19 mouse cellular contexts compared by ENCODE assay signal in genomic region chr1:79614456-79614855, GRCm38 (mm10). TPM values are rescaled to one million over a fixed set of nuclear protein-coding genes. Genes with fewer than 3 reads are reported as not detected.
DNase-seq lines count a peak whose midpoint lies in the region; TF ChIP-seq lines count a peak whose summit lies in the region.
"Had no signal": no experiment of that assay in that cellular context is flagged by ENCODE, and none has a peak within 500 bp of the region (broad histone marks: within the 10 kb centered on the region; RNA-seq: fewer than 3 reads in every experiment).

No protein-coding gene starts in this region.

- no peak overlapping the region for H3K4me3 ChIP-seq in layer of hippocampus, adult 2 months
- H3K4me3 ChIP-seq: embryonic facial prominence, embryonic 15.5 days; gastrocnemius, adult 2 months; heart, embryonic 13.5 days had no signal

- peak; percentile 29 for TF ChIP-seq CTCF in layer of hippocampus, adult 2 months (conservative IDR thresholded peaks at IDR 0.05)

- DNase-seq in layer of hippocampus, adult 2 months (ENCODE audit: low spot score in 2 of 2), result no peak
- no peak for DNase-seq in layer of hippocampus, adult 18-20 months (ENCODE audit: low spot score in 2 of 2)
- peak; percentile 47 for DNase-seq in A20 (ENCODE audit: low read depth, low spot score)
- DNase-seq in ES-CJ7 (ENCODE audit: low read depth, low spot score), result peak; percentile 66
- peak; percentile 16 for DNase-seq in WW6 (ENCODE audit: low read depth, low spot score)
- no peak for DNase-seq in ovary, postnatal 10 days (ENCODE audit: low spot score)
- DNase-seq in left cerebral cortex, adult 8-10 months (ENCODE audit: low spot score in 2 of 2), result no peak
- DNase-seq in heart, postnatal 4 days, result no peak
- DNase-seq: cerebellum, adult 18-20 months; cerebellum, postnatal 25 days; embryo, embryonic 11 days; gastrocnemius, adult 2 months; heart, adult 18-20 months; heart, postnatal 36 days; kidney, adult 2 months; kidney, postnatal 36 days; right cerebral cortex, postnatal 4 days had no signal

- no peak overlapping the region for H3K27ac ChIP-seq in layer of hippocampus, adult 2 months
- H3K27ac ChIP-seq: embryonic facial prominence, embryonic 15.5 days; gastrocnemius, adult 2 months; heart, embryonic 13.5 days had no signal

RNA-seq across cellular contexts. Expression of gene Ap1s3, which starts 57.3 kb away (rescaled TPM):
- total RNA-seq in layer of hippocampus, adult 2 months (2021), result 1 to 10 TPM; 2.0 to 3.3 TPM
- total RNA-seq in layer of hippocampus, adult 18-20 months (2021), result 1 to 10 TPM; 1.7 to 2.0 TPM
- total RNA-seq in left cerebral cortex, adult 8-10 months (2022), result 1 to 10 TPM; 2.2 to 5.1 (median 4.3) TPM
- total RNA-seq in heart, postnatal 4 days (2021), result 1 to 10 TPM; 2.4 to 3.2 TPM
- total RNA-seq: gastrocnemius, adult 2 months had no signal

Comparison
In these comparisons a context has a peak if more than half of its experiments do, and no peak if none do; other contexts are left out.
1. DNase-seq: peak in A20 (single experiment), ES-CJ7 (single experiment) and WW6 (single experiment); none in layer of hippocampus, adult 2 months (0 of 2), layer of hippocampus, adult 18-20 months (0 of 2), ovary, postnatal 10 days (single experiment), left cerebral cortex, adult 8-10 months (0 of 2) and heart, postnatal 4 days (single experiment).